Mouse (Mus musculus): ENCODE results near the gene Car7. TPM values are rescaled to one million over a fixed set of nuclear protein-coding genes. Genes with fewer than 3 reads are reported as not detected.

Gene Car7
- total RNA-seq (2021), result 1 to 10 TPM; 3.8 to 4.6 TPM

DNA sequence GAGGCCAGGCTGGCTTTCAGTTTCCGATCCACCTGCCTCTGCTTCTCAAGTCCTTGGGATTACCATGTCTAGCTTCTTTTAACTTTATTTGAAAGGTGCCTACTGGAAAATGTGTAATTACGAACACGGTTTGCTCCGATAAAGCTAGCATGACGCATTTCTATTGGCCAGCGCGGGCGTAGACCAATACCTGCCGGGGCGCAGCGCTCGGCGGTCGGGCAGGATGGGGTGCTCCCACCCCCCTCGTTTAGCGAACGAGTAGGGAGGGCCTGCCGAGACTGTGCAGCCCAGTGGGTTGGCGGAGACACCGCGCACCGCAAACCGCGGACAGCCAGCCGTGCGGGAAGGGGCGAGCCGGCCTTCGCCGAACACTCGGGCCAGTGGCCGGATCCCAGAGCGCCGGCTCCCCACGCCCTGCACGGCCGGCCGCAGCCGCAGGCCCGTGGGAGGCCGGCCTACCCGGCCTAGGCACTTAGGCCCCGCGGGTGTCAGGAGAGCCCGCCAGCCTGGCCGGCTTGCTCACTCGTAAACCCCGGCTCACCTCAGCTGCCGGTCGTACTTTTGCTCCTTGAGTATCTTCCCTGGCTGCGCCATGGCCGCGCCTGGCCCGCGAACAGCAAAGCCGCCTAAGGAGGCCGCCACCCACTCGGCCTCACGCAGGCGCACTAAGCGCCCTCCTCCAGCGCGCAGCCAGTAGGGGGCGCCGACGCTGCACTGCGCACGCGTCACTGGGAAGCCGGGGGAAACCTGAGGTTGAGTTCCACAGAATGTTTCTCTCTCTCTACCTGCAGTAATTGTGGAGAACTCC is at the start of gene Car7, which contains the start of gene Nae1:
Gene Car7 (plus strand): TSS at position 719 of the 808 bp plus-strand sequence.
Gene Nae1 (minus strand): TSS at position 667 of the 808 bp plus-strand sequence.
- peak; percentile 93 for DNase-seq
- intact Hi-C loops (cut with DNase I), result no loop called here

DNA sequence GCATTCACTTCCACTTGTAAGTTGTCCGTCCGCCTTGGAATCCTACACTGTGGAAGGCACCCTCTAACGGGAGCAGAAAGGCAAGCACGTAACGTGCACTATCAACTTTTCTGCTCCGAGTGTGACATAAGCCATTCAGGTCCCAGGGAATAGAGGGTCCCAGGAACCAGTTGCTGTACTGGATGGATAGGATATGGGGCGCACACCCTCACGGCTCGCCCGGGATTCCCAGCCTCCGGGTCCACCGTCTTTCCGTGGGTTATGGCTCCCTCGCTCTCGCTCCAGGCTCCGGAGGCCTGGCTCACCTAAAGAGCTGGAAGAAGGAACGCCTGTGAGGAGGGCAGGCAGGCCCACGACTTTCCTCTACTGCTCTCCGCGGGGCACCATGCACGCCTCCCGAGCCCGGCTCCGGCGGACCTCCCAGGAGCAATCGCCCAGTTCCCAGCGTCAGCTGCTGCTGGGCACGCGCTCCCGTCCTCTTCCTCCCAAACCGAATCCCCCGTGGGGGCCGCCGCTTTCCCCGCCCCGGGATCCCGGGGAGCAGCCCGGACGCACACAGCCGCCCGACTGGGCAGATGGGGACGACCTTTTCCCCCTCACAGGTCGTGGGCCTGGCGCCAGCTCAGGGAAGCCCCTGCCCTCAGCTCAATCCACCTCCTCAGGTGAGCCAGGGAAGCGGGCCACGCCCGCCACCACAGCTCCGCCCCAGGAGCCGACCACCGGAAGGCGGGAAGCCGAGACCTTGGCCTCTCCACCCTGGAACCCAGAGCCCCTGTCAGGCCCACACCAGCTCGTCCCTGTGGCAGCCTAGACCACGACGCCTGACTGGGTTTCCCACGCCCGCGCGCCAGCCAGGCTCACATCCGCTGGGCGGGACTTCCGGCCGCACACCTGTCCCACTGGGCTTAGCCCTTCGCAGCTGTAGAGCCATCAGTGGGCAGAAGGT is 25.2 kb upstream of the Car7 start, which contains the start of gene Terb1:
Gene Terb1 (minus strand): TSS at position 850 of the 946 bp plus-strand sequence.
- intact Hi-C loops (cut with DNase I), result no loop called here
- DNase-seq, result peak; percentile 47

DNA sequence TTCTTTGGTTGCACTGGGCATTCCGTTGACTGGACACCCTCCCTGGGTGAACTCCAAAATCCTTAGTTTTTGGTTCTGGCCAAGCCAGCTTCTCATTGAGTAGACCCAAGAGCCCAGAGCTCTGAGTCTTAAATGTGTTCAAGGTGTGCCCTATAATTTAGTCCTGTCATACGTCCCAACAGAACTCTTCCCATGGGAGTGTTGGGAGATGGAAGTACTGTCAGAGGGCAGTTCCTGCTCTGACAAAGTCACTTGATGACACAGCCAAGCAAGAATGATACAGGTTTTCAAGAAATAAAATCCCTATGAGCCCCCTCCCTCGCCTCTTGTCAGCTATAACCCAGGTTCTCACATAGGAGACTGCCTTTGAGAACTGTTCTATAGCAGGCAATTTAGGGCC is 24.4 kb upstream of the Car7 start:
- DNase-seq, result no peak
- intact Hi-C loops (cut with DNase I), result no loop called here

DNA sequence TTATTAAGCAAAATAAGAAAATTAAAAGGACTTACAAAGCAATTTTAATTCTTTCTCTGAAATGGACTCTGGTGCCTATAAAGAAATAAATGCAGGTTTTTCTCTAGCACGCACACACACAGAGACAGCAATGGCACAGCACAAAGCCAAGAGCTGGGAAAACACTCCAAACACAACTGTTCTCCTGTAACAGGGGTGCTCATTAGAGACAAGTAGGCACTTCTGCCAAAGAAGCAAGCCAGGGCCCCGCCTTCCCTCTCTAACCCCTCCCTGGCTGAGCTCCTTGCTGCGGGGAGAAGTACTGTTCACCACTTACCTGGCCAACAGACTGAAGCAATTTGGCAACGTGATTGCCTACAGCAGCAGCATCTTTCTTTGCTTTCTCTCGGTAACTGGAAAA is 16.6 kb upstream of the Car7 start:
- DNase-seq, result no peak
- intact Hi-C loops (cut with DNase I), result no loop called here

DNA sequence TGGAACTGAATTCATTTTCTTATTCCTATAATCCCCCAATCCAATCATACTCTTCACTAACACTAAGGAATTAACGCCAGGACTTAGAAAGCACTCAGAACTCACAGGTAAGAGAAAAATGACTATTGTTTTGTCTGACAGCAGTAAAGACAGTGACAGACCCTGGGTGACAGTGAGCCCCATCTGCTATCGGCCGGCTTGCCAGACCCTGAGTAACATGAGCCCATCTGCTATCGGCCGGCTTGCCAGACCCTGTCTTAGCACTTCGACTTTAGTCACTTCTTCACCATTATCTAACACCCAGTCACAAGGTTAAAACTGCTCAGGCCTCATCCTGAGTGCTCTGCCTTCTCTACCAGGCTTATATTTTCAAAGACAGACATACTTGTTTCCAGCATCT is 4.8 kb upstream of the Car7 start:
- intact Hi-C loops (cut with DNase I), result loop anchor here (10.0 kb wide), 1 partner anchor 95 kb away; no protein-coding TSS in a partner anchor
- DNase-seq, result peak; percentile 79

DNA sequence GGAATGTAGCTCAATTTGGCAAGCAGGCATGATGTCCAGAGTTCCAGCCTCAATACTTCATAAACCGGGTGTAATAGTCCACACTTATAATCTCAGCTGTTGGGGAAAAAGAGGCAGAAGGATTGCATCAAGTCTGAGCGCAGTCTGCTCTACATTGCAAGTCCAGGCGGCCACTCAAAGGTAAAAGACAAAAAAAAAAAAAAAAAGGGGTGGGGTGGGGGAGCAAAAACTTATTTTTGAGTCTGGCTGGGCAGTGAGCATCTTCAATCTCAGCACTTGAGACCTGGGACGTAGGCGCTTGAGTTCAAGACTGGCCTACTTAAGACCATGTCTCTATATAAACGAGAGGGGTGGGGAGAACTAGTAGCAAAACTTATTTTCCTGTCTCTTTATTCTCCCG is 938 bp upstream of the Car7 start:
- intact Hi-C loops (cut with DNase I), result no loop called here
- DNase-seq, result no peak

DNA sequence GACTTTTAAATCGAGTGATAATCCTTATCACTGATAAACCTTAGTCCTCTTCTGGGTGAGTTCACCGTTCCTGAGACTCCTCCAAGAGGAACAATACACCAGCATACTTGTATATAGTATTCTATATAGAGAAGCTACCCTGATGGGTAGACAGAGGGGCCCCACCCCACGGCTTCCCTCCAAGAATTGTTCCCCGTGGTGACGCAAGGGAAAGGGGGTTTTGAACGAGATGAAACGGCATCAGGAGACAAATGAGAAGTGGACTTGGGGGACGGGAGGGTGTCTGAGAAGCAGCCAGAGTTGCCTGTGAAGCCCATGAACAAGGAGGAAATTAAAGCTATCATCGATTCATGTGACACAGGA is 271 bp downstream of the Car7 start:
- no peak for DNase-seq
- intact Hi-C loops (cut with DNase I), result no loop called here

DNA sequence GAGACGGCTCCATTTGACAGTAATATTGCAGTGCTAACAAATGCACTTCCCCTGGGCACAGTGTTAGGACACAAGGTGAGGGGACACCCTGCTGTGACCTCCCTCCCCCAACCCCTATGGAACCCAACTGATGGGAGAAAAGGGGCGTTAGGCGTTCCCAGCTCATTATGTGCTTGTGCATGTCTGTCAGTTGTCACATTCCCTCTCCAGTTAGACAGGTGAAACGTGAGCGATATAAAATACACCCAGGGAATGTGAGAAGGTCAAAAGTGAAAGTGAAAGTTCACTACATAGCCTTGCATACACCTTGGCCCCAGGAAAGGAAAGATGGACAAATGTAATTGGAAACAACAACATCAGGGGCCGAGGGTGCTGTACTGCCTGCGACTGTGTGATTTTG is 889 bp downstream of the Car7 start:
- no peak for DNase-seq
- intact Hi-C loops (cut with DNase I), result no loop called here

DNA sequence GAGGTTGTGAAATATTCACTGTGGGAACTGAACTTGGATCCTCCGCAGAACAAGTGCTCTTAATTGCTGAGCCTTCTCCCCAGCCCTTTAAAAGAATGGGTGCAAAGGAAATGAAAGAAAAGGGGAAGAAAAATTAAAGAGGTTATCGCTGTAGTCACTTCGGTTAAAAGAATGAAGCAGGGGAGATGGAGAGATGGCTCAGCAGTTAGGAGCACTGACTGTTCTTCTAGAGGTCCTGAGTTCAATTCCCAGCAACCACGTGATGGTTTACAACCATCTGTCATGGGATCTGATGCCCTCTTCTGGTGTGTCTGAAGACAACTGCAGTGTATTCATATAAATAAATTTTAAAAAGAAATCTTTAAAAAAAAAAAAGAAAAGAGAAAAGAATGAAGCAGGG is 1.5 kb downstream of the Car7 start:
- intact Hi-C loops (cut with DNase I), result no loop called here
- no peak for DNase-seq

DNA sequence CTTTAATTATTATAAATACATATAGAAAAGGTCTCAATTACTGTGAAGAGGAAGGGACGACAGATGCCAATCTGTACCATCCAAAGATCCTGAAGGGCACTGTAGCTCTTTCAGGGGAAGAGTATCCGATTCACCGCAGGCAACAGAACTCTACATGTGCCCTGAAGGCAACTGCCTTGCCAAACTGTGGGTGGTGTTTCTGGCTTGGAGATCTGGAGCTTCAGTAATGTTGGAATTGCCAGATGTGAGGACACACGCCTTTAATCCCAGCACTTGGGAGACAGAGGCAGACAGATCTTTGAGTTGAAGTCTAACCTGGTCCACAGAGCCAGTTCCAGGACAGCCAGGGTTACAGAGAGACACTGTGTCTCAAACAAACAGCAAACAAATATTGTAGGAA is 4.4 kb downstream of the Car7 start:
- intact Hi-C loops (cut with DNase I), result no loop called here

DNA sequence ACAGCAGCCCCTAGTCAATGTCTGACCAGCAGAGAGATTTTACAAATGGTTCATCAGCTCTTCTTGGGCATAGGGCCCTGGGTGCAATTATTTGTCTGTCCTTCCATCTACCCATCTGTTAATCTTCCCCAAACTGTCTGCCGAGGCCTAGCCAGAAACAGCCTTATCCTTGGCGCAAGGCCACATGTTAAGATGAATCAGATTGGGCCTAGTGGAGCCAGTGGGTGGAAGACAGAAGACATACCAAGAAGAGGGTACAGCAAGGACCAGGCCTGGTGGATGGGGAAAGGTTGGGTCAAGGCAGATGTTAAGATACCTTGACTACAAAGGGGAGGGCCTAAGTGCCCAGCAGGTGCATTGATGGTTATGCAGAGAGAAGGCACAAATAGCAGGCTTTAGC is 5.1 kb downstream of the Car7 start:
- DNase-seq, result no peak
- intact Hi-C loops (cut with DNase I), result no loop called here

More for the DNA sequence above, 4.4 kb downstream of the Car7 start:
- DNase-seq, result no peak

DNA sequence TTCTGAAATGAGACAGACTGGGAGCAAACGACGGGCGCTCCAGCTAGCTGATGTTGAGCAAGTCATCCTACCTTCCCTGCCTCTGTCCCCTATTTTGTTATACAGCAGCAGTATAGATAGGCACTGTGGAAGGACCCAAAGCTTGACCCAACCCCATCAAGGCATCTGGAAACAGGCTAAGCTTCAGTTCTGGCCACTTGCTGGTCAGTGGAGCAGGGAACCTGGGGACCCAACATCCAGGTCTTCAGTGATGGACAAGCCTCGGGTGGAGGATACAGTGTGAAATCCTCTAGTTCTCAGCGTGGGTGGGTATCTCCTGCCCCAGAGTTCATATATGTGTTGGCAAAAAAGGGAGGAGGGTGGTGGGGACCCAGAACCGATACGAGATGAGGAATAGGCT is 5.7 kb downstream of the Car7 start:
- no peak for DNase-seq
- intact Hi-C loops (cut with DNase I), result no loop called here

DNA sequence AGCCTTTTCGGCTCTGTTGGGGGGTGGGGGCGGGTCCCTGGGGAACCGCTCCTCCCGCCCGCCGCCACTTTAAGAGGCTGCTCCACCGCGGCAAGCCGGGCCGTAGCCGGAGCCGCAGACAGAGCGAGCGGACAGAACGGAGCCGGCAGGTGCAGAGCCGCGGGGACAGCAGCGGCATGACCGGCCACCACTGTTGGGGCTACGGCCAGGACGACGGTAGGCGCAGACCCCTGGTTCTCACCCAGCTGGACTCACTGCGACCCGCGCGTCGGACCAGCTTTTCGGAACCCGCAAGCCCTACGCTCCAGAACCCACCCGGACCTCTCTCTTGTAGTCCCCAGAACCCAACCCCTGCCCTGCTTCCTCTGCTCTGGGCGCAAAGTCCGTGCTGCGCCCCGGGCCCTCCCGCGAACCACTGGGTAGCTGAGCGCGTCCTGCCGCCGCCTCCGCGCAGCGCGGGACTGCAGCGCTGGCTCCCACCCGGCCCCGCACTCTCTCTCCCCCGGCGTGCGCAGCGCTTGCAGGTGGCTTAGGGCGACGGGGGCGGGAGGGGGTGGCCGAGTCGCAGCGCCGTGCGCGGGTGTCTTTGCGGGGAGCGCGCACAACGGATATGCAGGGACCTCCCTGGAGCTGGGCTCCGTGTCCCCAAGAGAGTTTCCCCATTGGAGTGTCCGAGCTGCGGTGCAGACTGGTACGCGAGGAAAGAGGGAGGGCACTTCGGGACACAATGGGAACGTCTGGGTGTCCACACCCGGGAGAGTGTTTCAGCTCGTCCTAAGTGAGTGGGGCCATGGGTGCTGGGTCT is 6.4 kb downstream of the Car7 start:
- intact Hi-C loops (cut with DNase I), result no loop called here
- DNase-seq, result no peak

DNA sequence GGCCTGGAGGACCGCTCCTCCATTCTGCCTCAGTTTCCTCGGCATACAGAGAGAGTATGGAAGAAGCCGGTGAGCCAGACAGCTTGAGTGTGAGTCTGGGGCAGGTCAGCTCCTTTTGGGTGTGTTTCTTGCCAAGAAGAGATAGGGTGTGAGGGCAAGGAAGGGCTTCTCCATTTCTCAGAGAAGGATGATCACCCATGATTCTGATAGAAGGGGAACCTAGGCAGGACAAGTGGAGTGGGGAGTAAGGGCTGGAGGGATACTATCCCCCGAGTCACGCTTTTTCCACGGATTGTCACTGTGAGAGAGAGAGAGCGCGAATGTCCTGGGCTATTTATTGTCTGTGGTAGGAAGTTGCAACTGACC is 7.0 kb downstream of the Car7 start:
- DNase-seq, result no peak
- intact Hi-C loops (cut with DNase I), result no loop called here

DNA sequence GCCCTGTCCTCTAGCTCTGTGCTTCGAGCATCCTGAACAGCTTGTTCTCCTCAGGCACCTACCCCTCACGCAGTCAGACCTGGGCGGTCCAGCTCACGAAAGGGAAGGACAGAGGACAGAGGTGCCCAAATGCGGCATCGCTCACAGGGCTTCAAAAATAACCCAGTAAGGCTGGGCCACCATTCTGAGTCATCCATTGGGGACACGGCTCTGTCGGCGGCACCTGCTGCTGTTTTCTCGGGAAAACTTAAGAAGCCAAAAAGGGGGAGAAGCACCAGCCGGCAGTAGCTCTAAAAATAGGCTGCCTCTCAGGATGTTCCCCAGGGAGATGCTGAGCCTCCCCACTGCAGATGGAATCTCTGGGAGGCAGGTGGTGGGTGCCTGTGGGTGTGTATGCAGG is 7.7 kb downstream of the Car7 start:
- no peak for DNase-seq
- intact Hi-C loops (cut with DNase I), result no loop called here

DNA sequence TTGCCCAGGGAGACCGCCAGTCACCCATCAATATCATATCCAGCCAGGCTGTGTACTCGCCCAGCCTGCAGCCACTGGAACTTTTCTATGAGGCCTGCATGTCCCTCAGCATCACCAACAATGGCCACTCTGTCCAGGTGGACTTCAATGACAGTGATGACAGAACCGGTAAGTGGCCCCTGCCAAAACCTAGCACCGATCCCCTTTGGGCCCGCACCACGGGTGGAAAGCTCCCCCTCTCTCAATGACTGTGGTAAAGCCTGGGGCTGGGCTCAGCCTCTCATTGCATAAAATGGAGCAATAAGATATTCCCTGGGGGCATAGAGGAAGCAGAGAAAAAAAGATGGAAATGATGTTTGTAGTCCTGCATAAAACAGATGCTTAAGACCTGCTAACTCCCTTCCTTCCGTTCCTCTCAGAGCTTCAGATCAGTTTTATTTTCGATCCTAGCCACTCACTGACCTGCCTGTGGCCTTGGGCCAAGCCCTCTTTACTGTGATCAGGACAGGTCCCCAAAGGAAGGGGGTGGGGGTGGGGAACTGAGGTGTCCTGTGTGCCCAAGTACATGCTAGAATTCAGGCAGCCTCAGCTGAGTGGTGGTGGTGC is 9.1 kb downstream of the Car7 start:
- intact Hi-C loops (cut with DNase I), result no loop called here
- no peak for DNase-seq

DNA sequence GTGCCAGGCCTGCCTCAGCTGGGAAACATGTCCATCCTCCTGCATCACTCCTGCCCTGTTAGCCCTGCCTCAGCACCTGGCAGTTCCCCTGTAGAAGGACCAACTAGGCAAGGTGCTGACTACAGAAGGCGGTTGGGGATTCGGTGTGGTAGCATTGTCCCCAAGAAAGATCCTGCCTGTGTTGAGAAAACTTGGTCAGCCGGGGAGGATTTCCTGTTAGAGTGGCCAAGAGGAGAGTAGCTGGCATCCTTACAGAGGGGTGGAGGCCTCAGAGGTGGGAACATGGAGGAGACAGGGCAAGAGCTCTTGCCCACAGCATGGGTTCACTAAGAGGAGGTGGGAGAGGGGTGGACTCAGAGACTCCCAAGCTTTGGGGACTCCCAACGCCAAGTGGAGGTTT is 20.7 kb downstream of the Car7 start:
- intact Hi-C loops (cut with DNase I), result no loop called here
- DNase-seq, result no peak

DNA sequence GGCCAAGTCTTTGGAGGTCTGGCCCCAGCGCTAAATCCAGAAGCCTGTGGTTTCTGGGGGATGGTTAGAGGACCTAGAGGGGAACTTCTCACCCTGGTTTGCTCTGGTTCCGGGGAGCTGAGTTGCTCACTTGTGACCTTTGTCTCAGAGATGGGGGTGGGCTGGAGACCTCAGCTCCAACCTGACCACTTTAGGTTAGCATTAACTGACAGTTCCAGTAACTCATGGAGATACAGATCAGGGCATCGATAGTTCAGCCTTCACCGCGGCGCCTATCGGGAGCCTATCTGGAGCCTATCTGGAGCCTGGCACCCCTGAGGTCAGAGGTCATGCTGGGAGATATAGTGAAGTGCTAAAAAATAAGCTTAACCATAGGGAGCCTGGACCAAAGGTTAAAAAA is 22.7 kb downstream of the Car7 start:
- DNase-seq, result no peak
- intact Hi-C loops (cut with DNase I), result no loop called here

DNA sequence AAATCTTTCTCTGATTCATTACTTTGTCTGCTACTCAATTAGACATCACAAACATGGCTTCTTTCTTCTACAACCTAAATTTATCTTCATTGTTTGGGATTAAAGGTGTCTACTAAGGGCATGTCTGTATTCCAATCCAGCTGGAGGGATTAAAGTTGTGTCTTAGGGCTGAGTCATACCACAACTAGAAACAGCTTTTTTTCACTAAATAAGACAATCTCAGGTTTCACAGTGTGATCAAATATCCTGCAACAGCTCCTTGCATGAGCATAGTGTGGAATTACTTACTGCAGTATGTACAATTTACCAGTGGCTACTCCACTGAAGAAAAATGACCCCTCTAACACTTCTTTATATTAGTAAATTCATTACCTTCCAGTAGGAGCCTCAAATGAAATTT is 26.2 kb downstream of the Car7 start:
- intact Hi-C loops (cut with DNase I), result no loop called here
- no peak for DNase-seq

DNA sequence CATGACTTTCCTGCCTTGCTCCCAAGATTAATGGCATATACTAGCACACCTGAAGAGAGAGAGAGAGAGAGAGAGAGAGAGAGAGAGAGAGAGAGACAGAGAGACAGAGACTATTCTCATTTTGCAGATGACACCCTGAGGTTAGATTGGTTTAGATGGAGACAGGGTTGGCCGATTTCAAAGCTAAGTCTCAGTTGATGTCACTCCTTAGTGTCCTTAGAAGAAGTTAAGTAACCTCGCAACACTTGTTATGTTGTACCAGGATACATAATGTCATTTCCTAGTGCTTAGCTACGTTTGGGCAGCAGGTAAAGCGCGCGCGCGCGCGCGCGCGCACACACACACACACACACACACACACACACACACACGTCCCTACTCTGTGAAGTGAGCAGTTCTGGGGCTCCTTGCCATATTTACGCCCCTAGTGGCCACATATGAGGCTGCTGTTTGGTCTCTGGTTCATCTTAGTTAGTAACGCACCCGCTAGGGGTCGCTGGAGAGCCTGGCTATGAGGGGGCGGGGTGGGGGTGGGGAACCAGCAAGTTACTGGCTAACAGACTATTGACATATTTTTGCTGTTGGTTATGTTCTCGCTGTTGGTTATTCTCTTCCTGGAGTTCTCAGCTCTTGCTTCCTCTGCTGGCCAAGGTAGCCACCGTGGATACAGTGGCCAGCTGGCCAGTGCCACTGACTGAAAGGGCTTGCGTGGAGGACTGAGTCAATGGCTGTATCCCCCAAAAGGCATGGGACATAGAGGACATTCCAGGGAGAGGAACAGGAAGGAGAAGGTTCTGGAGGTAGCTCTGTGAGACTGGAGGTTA is 30.4 kb downstream of the Car7 start:
- intact Hi-C loops (cut with DNase I), result no loop called here
- peak; percentile 92 for DNase-seq
